Mouse (Mus musculus): ENCODE measurements around the gene Gch1. TPM values are rescaled to one million over a fixed set of nuclear protein-coding genes. Genes with fewer than 3 reads are reported as not detected.
"Not testable (repeated sequence)": the region's sequence is repeated elsewhere in the genome, so short reads cannot be mapped to it uniquely, and the experiment has no call there.

Gene Gch1
- polyA plus RNA-seq, 3 experiments from 2014 or later = 2.3 to 4.1 (median 3.8) TPM

- no peak for ATAC-seq
These were observed 27.2 kb downstream of the Gch1 start for GRCm38 (mm10) chr14:47161921-47162427.

GRCm38 (mm10) chr14:47160051-47160640 lies 29.1 kb downstream of the Gch1 start:
- ATAC-seq = no peak

- ATAC-seq = no peak
These were observed 34.9 kb downstream of the Gch1 start for GRCm38 (mm10) chr14:47154303-47154702.

- ATAC-seq = no peak
These were observed 37.9 kb downstream of the Gch1 start for GRCm38 (mm10) chr14:47151306-47151705.

- no peak for ATAC-seq
These were observed 44.9 kb downstream of the Gch1 start for GRCm38 (mm10) chr14:47144326-47144725.

GRCm38 (mm10) chr14:47138853-47139252 lies 50.4 kb downstream of the Gch1 start:
- ATAC-seq = no peak

GRCm38 (mm10) chr14:47136637-47137036 lies 52.6 kb downstream of the Gch1 start:
- ATAC-seq = no peak

GRCm38 (mm10) chr14:47133948-47134347 lies 55.3 kb downstream of the Gch1 start:
- no peak for ATAC-seq

- no peak for ATAC-seq
These were observed 61.2 kb downstream of the Gch1 start for GRCm38 (mm10) chr14:47127987-47128386.

GRCm38 (mm10) chr14:47117522-47117921 lies 71.7 kb downstream of the Gch1 start:
- no peak for ATAC-seq

- ATAC-seq = no peak
These were observed 73.0 kb downstream of the Gch1 start for GRCm38 (mm10) chr14:47116062-47116762.

GRCm38 (mm10) chr14:47115154-47115553 lies 74.1 kb downstream of the Gch1 start:
- no peak for ATAC-seq

- no peak for ATAC-seq
These were observed 77.9 kb downstream of the Gch1 start for GRCm38 (mm10) chr14:47111341-47111740.

- ATAC-seq = not testable (repeated sequence)
These were observed 78.8 kb downstream of the Gch1 start for GRCm38 (mm10) chr14:47110391-47110790.

GRCm38 (mm10) chr14:47107461-47107860 lies 81.8 kb downstream of the Gch1 start:
- no peak for ATAC-seq

GRCm38 (mm10) chr14:47105755-47106154 lies 83.5 kb downstream of the Gch1 start:
- no peak for ATAC-seq

GRCm38 (mm10) chr14:47105174-47105557 lies 84.0 kb downstream of the Gch1 start:
- no peak for ATAC-seq

GRCm38 (mm10) chr14:47104246-47105173 lies 84.7 kb downstream of the Gch1 start:
- peak; percentile 85 for ATAC-seq

Other genes starting within 250 kb of the Gch1 start
- 10 to 100 TPM; 16.0 to 32.0 (median 17.7) TPM for gene Wdhd1, start 87.4 kb upstream of the Gch1 start, polyA plus RNA-seq (2017; shearing (Covaris generic))
- gene Socs4, start 87.5 kb upstream of the Gch1 start, polyA plus RNA-seq (2017; shearing (Covaris generic)) = 1 to 10 TPM; 5.3 to 6.0 (median 6.0) TPM
- gene Mapk1ip1l, start 108.9 kb upstream of the Gch1 start, polyA plus RNA-seq (2017; shearing (Covaris generic)) = 10 to 100 TPM; 45.2 to 52.2 (median 49.0) TPM
- 100 to 1,000 TPM in 1 of 3 experiments, 10 to 100 TPM in 1, 1 to 10 TPM in 1; 7.1 to 195 (median 12.4) TPM for gene Lgals3, start 178.3 kb upstream of the Gch1 start, polyA plus RNA-seq (2017; shearing (Covaris generic))
- gene Dlgap5, start 229.0 kb upstream of the Gch1 start, polyA plus RNA-seq (2017; shearing (Covaris generic)) = 10 to 100 TPM in 2 of 3 experiments, 1 to 10 TPM in 1; 9.9 to 33.6 (median 14.7) TPM

All from inflammation-experienced regulatory T-cells, adult 6 months (primary cell).